Mouse (Mus musculus) skeletal muscle tissue, adult 2 months (tissue): Measurements from ENCODE around the gene Irf2bp1.
A peak's percentile ranks its signal among the peaks of the same experiment; 100 is the strongest.

Source experiments
- DNase-seq: peaks from one replicate; pipeline ENCODE4 v3.0.0-alpha.2; 2012; ENCODE audit warnings: low read depth, low spot score

Irf2bp1 gene

GRCm38 (mm10) chr7:19003902-19004630 lies at the start of gene Irf2bp1:
TSS of gene Irf2bp1 (plus strand) at chr7:19004044.
- DNase-seq, result peak; percentile 92

GRCm38 (mm10) chr7:18957569-18958383 lies 46.1 kb upstream of the Irf2bp1 start:
- peak; percentile 9 for DNase-seq

- DNase-seq, result no peak
Observed at GRCm38 (mm10) chr7:18958384-18958766, 45.5 kb upstream of the Irf2bp1 start.

GRCm38 (mm10) chr7:18959446-18959845 lies 44.4 kb upstream of the Irf2bp1 start:
- peak; percentile 20 for DNase-seq

- DNase-seq, result no peak
Observed at GRCm38 (mm10) chr7:18962171-18962792, 41.6 kb upstream of the Irf2bp1 start.

GRCm38 (mm10) chr7:18962795-18963194 lies 41.0 kb upstream of the Irf2bp1 start:
- no peak for DNase-seq

GRCm38 (mm10) chr7:18963294-18963843 lies 40.5 kb upstream of the Irf2bp1 start:
- no peak for DNase-seq

GRCm38 (mm10) chr7:18965312-18965711 lies 38.5 kb upstream of the Irf2bp1 start:
- DNase-seq, result no peak

- DNase-seq, result no peak
Observed at GRCm38 (mm10) chr7:18967603-18968002, 36.2 kb upstream of the Irf2bp1 start.

GRCm38 (mm10) chr7:18970956-18971355 lies 32.9 kb upstream of the Irf2bp1 start:
- no peak for DNase-seq

- no peak for DNase-seq
Observed at GRCm38 (mm10) chr7:18978381-18978780, 25.5 kb upstream of the Irf2bp1 start.

- DNase-seq, result no peak
Observed at GRCm38 (mm10) chr7:18986503-18986902, 17.3 kb upstream of the Irf2bp1 start.

- no peak for DNase-seq
Observed at GRCm38 (mm10) chr7:18987100-18987499, 16.7 kb upstream of the Irf2bp1 start, which contains the start of gene Nanos2. TSS of gene Nanos2 (plus strand) at chr7:18987400.

- DNase-seq, result no peak
Observed at GRCm38 (mm10) chr7:18987747-18988146, 16.1 kb upstream of the Irf2bp1 start.

- no peak for DNase-seq
Observed at GRCm38 (mm10) chr7:18988780-18989179, 15.1 kb upstream of the Irf2bp1 start.

- DNase-seq, result no peak
Observed at GRCm38 (mm10) chr7:18989995-18990394, 13.8 kb upstream of the Irf2bp1 start.

GRCm38 (mm10) chr7:18990601-18991295 lies 13.1 kb upstream of the Irf2bp1 start, which contains the start of gene Mypop:
TSS of gene Mypop (plus strand) at chr7:18991245.
- DNase-seq, result peak; percentile 100

GRCm38 (mm10) chr7:18991660-18992293 lies 12.1 kb upstream of the Irf2bp1 start:
- DNase-seq, result no peak

GRCm38 (mm10) chr7:18992294-18992675 lies 11.6 kb upstream of the Irf2bp1 start:
- no peak for DNase-seq

- DNase-seq, result no peak
Observed at GRCm38 (mm10) chr7:18993036-18993435, 10.8 kb upstream of the Irf2bp1 start.

- DNase-seq, result no peak
Observed at GRCm38 (mm10) chr7:18998835-18999234, 5.0 kb upstream of the Irf2bp1 start.
